Mouse (Mus musculus) spleen, adult 18-20 months (tissue): ENCODE measurements around the gene Slc45a1.

ENCODE experiments used
- DNase-seq, 2 experiments: peaks; one replicate each; pipeline ENCODE4 v3.0.0; 2022; ENCODE audit warnings: mixed read lengths in 2 of 2

The Slc45a1 gene

GRCm38 (mm10) chr4:150651390-150652277 is at the start of gene Slc45a1:
Gene Slc45a1 (minus strand): TSS chr4:150652174.
- DNase-seq, result no peak

GRCm38 (mm10) chr4:150700849-150701248 is 48.9 kb upstream of the Slc45a1 start:
- no peak for DNase-seq

GRCm38 (mm10) chr4:150694434-150695108 is 42.6 kb upstream of the Slc45a1 start:
- no peak for DNase-seq

GRCm38 (mm10) chr4:150692861-150693403 is 41.0 kb upstream of the Slc45a1 start:
- no peak for DNase-seq

GRCm38 (mm10) chr4:150690759-150691158 is 38.8 kb upstream of the Slc45a1 start:
- no peak for DNase-seq

- no peak for DNase-seq
Observed at GRCm38 (mm10) chr4:150689553-150689952, 37.6 kb upstream of the Slc45a1 start.

- DNase-seq, result no peak
Observed at GRCm38 (mm10) chr4:150687126-150687753, 35.3 kb upstream of the Slc45a1 start.

- DNase-seq, result no peak
Observed at GRCm38 (mm10) chr4:150686538-150686937, 34.6 kb upstream of the Slc45a1 start.

- no peak for DNase-seq
Observed at GRCm38 (mm10) chr4:150685778-150686493, 34.0 kb upstream of the Slc45a1 start.

- no peak for DNase-seq
Observed at GRCm38 (mm10) chr4:150685043-150685777, 33.2 kb upstream of the Slc45a1 start.

- DNase-seq, result no peak
Observed at GRCm38 (mm10) chr4:150680373-150680772, 28.4 kb upstream of the Slc45a1 start.

GRCm38 (mm10) chr4:150678789-150679188 is 26.8 kb upstream of the Slc45a1 start:
- DNase-seq, result no peak

GRCm38 (mm10) chr4:150677846-150678224 is 25.9 kb upstream of the Slc45a1 start:
- no peak for DNase-seq

GRCm38 (mm10) chr4:150677126-150677845 is 25.3 kb upstream of the Slc45a1 start:
- no peak for DNase-seq

- DNase-seq, result no peak
Observed at GRCm38 (mm10) chr4:150676029-150676428, 24.1 kb upstream of the Slc45a1 start.

GRCm38 (mm10) chr4:150675274-150675673 is 23.3 kb upstream of the Slc45a1 start:
- no peak for DNase-seq

- no peak for DNase-seq
Observed at GRCm38 (mm10) chr4:150665806-150666205, 13.8 kb upstream of the Slc45a1 start.

- no peak for DNase-seq
Observed at GRCm38 (mm10) chr4:150664726-150665125, 12.8 kb upstream of the Slc45a1 start.

- DNase-seq, result peak in 1 of 2 experiments; percentile 12
Observed at GRCm38 (mm10) chr4:150663192-150663591, 11.2 kb upstream of the Slc45a1 start.

- DNase-seq, result no peak
Observed at GRCm38 (mm10) chr4:150661886-150662285, 9.9 kb upstream of the Slc45a1 start.
